Mouse (Mus musculus): Measurements from ENCODE around the gene Figla.

Figla gene

GRCm38 (mm10) chr6:86070277-86070676, 54.3 kb downstream of the Figla start:
- no peak for DNase-seq (ENCODE audit: low spot score)

Measured in urinary bladder, postnatal 10 days (tissue).